13 mouse cellular contexts compared by ENCODE assay signal in genomic region chr12:102612431-102612830, GRCm38 (mm10). TPM values are rescaled to one million over a fixed set of nuclear protein-coding genes. Genes with fewer than 3 reads are reported as not detected.
A peak's percentile ranks its signal among the peaks of the same experiment; 100 is the strongest.
DNase-seq lines count a peak whose midpoint lies in the region; ATAC-seq lines count a peak whose summit lies in the region.
"Had no signal": no experiment of that assay in that cellular context is flagged by ENCODE, and none has a peak within 500 bp of the region (broad histone marks: within the 10 kb centered on the region; RNA-seq: fewer than 3 reads in every experiment).

No protein-coding gene starts in this region.

- no peak overlapping the region for H3K4me3 ChIP-seq in heart, embryonic 10.5 days

- H3K27me3 ChIP-seq in heart, embryonic 10.5 days (ENCODE audit: insufficient read depth, poor library complexity, severe bottlenecking): no peaks in the 10 kb centered on the region

- no peaks in the 10 kb centered on the region for H3K36me3 ChIP-seq in heart, embryonic 10.5 days

- no peak for DNase-seq in heart, embryonic 10.5 days (ENCODE audit: low spot score)
- DNase-seq in heart, postnatal 14 days: no peak
- peak; percentile 59 for DNase-seq in 416B (ENCODE audit: low read depth)
- DNase-seq in naive thymus-derived CD4-positive, alpha-beta T cell, adult 2 months (ENCODE audit: low read depth): peak; percentile 77
- no peak for DNase-seq in MN1 (ENCODE audit: low spot score)
- DNase-seq in embryo, embryonic 9.5 days (ENCODE audit: extremely low spot score): no peak
- DNase-seq in cerebellum, adult 9-11 months: no peak
- DNase-seq: adrenal gland, postnatal 36 days; gastrocnemius, postnatal 14 days; kidney, adult 18-20 months; layer of hippocampus, adult 9-11 months; lung, adult 2 months had no signal

- 0 out of 2 replicates have a peak overlapping the region, but pooled peaks have one; percentile 2 for H3K27ac ChIP-seq in heart, embryonic 10.5 days

- peak; percentile 96 for ATAC-seq in activated CD4-positive, CD25-positive, alpha-beta regulatory T cell, adult 4 months

- intact Hi-C loops in heart, postnatal 14 days (cut with DNase I): no loop called here

- 77% methylated on average over 1 of the region's 1 CpGs for WGBS in heart, embryonic 10.5 days

- peaks cover 30% of the 10 kb centered on the region for H3K4me1 ChIP-seq in heart, embryonic 10.5 days

- no peaks in the 10 kb centered on the region for H3K9me3 ChIP-seq in heart, embryonic 10.5 days

RNA-seq across cellular contexts. Expression of gene Chga, which starts 57.7 kb away (rescaled TPM):
- polyA plus RNA-seq in heart, embryonic 10.5 days (2016; fragmentation: Nextera tagmentation; extraction: Ambion mirVana): 0.15 and 0.44 TPM in 2 replicates
- total RNA-seq in heart, postnatal 14 days (2021): under 1 TPM in 1 of 2 experiments, not detected in 1; 0.15 TPM
- polyA plus RNA-seq in activated CD4-positive, CD25-positive, alpha-beta regulatory T cell, adult 4 months (2017; shearing (Covaris generic)): not detected
- total RNA-seq: gastrocnemius, postnatal 14 days had no signal

Comparison
In these comparisons a context has a peak if more than half of its experiments do, and no peak if none do; other contexts are left out.
1. DNase-seq: peak in 416B (single experiment) and naive thymus-derived CD4-positive, alpha-beta T cell, adult 2 months (single experiment); none in heart, embryonic 10.5 days (single experiment), heart, postnatal 14 days (0 of 2), MN1 (single experiment), embryo, embryonic 9.5 days (single experiment) and cerebellum, adult 9-11 months (single experiment).